Mouse (Mus musculus) neural tube, embryonic 14.5 days (tissue): ENCODE results near the gene Fam47e. TPM values are rescaled to one million over a fixed set of nuclear protein-coding genes. Genes with fewer than 3 reads are reported as not detected.
A peak's percentile ranks its signal among the peaks of the same experiment; 100 is the strongest.
"Not testable (repeated sequence)": the region's sequence is repeated elsewhere in the genome, so short reads cannot be mapped to it uniquely, and the experiment has no call there.

Source experiments
- ATAC-seq: fragments of 200-750 bp; cut with Nextera tagmentation; 2 replicates; pipeline ENCODE4 v1.8.0; 2017; ENCODE audit warnings: low read depth, mild to moderate bottlenecking, moderate TSS enrichment, moderate library complexity
- H3K27ac ChIP-seq: fragments of 300-500 bp; sonication (generic); 2 replicates; pipeline ENCODE4 v1.5.1; 2014; ENCODE audit warnings: low read depth, mild to moderate bottlenecking, control low read depth, low read length, moderate library complexity, mixed read lengths
- H3K27me3 ChIP-seq: fragments of 300-500 bp; sonication (generic); 2 replicates; pipeline ENCODE4 v1.6.1; 2014; ENCODE audit warnings: low read length; ENCODE audit not compliant: control insufficient read depth, insufficient read depth
- H3K36me3 ChIP-seq: fragments of 300-500 bp; sonication (generic); 2 replicates; pipeline ENCODE4 v1.6.1; 2014; ENCODE audit warnings: low read length, mixed read lengths; ENCODE audit not compliant: control insufficient read depth, insufficient read depth
- H3K4me1 ChIP-seq: fragments of 300-500 bp; sonication (generic); 2 replicates; pipeline ENCODE4 v1.6.1; 2014; ENCODE audit warnings: low read length; ENCODE audit not compliant: control insufficient read depth, insufficient read depth
- H3K4me2 ChIP-seq: fragments of 300-500 bp; sonication (generic); 2 replicates; pipeline ENCODE4 v1.6.1; 2014; ENCODE audit warnings: mild to moderate bottlenecking, low read depth, low read length, control low read depth
- H3K4me3 ChIP-seq: fragments of 300-500 bp; sonication (generic); 2 replicates; pipeline ENCODE4 v1.5.1; 2014; ENCODE audit warnings: low read depth, low read length, control low read depth, mixed read lengths
- H3K9ac ChIP-seq: fragments of 300-500 bp; sonication (generic); replicated peaks from 2 replicates; pipeline ENCODE4 v1.6.1; 2014; ENCODE audit warnings: low read depth, mild to moderate bottlenecking, control low read depth, low read length, mixed read lengths
- H3K9me3 ChIP-seq: fragments of 300-500 bp; sonication (generic); 2 replicates; pipeline ENCODE4 v1.6.1; 2016; ENCODE audit warnings: low read length; ENCODE audit not compliant: control insufficient read depth
- WGBS: fragments of 180-500 bp; shearing (Covaris S2); extraction: QIAGEN DNeasy Blood & Tissue Kit; methylation state at CpG from one replicate; pipeline ENCODE4 v1.1.7; 2014; 5-methylcytosine and 5-hydroxymethylcytosine counted together
- polyA plus RNA-seq: library from polyadenylated mRNA; unstranded; fragments of >200 nt; fragmentation: Nextera tagmentation; extraction: Ambion mirVana; gene quantifications from 2 replicates; pipeline ENCODE4 v1.2.1, GENCODE M21; 2014

Gene Fam47e
- polyA plus RNA-seq: 1.4 and 2.1 TPM in 2 replicates

- no peak within 1 kb of the TSS for H3K27ac ChIP-seq
Measured at GRCm38 (mm10) chr5:92554891-92555511, at the start of gene Fam47e. Fam47e (plus strand) TSS chr5:92555069.

DNA sequence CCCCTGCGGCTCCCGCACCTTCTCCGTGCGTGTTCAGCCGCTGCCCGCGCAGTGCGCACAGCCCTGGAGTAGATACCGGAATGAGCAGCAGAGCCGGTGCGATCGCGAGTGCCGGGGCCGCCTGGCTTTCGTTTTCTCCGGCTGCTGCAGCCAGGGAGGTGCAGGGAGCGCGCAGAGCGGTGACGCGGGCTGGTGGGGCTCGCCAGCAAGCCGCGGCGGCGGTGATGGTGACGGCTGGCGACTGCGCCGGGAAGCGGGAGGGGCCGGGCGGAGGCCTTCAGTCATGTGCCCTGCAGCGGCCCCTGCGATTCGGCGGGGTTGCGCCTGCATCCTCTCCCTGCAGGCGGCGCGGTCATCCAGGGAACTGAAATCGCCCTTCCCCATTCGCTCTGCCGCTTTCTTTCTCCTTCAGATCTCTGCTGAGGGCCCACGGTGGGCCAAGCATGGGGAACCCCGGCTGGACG lies 49.4 kb upstream of the Fam47e start:
- H3K27ac ChIP-seq: peak overlapping the region; percentile 99
- ATAC-seq: peak; percentile 97
- H3K9me3 ChIP-seq: no peaks in the 10 kb centered on the region
- H3K9ac ChIP-seq: peak overlapping the region; percentile 94
- no peaks in the 10 kb centered on the region for H3K36me3 ChIP-seq
- peak overlapping the region; percentile 62 for H3K4me2 ChIP-seq
- H3K27me3 ChIP-seq: no peaks in the 10 kb centered on the region
- H3K4me3 ChIP-seq: peak overlapping the region; percentile 90
- under 1% methylated on average over 28 of the region's 48 CpGs for WGBS
- H3K4me1 ChIP-seq: peaks cover 10% of the 10 kb centered on the region; the same call in 1 of the 2 replicates

More at GRCm38 (mm10) chr5:92554891-92555511, at the start of gene Fam47e:
- 69% methylated on average over 16 of the region's 16 CpGs for WGBS
- Histone ChIP-seq H3K4me1 (no peaks in the 10 kb centered on the region), H3K9me3 (no peaks in the 10 kb centered on the region), H3K9ac (no peak within 1 kb of the TSS), H3K4me3 (no peak within 1 kb of the TSS), H3K27me3 (no peaks in the 10 kb centered on the region), H3K4me2 (no peak within 1 kb of the TSS), H3K36me3 (no peaks in the 10 kb centered on the region)
- peak; percentile 51; the same call in 1 of the 2 replicates for ATAC-seq

- WGBS: 40% methylated on average over 4 of the region's 4 CpGs
- Histone ChIP-seq H3K4me2 (peak overlapping the region; percentile 62), H3K9me3 (no peaks in the 10 kb centered on the region), H3K27me3 (no peaks in the 10 kb centered on the region), H3K4me3 (peak overlapping the region; percentile 90), H3K4me1 (peaks cover 10% of the 10 kb centered on the region; the same call in 1 of the 2 replicates), H3K36me3 (no peaks in the 10 kb centered on the region), H3K9ac (no peak overlapping the region), H3K27ac (peak overlapping the region; percentile 99)
- ATAC-seq: no peak
Measured at GRCm38 (mm10) chr5:92506301-92506729, 48.6 kb upstream of the Fam47e start.

DNA sequence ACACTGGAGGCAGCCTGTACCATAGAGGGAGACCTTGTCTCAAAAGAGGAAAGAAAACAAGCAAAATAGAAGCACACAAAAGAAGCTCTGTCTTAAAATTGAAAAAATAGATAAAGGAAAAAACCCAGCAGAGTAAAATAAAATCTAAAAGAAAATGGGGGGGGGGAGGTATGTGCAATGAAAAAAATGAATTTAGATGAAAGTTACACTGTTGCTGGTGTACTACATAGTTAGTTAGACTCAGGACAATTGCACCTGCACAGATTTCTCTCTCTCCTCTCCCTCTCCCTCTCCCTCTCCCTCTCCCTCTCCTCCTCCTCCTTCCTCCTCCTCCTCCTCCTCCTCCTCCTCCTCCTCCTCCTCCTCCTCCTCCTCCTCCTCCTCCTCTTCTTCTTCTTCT lies 48.1 kb upstream of the Fam47e start, which contains the start of gene Scarb2:
TSS of gene Scarb2 (minus strand) at position 101 of the 400 bp plus-strand sequence.
- Histone ChIP-seq H3K4me1 (peaks cover 10% of the 10 kb centered on the region; the same call in 1 of the 2 replicates), H3K9ac (peak within 1 kb of the TSS; percentile 94), H3K4me2 (peak within 1 kb of the TSS; percentile 62), H3K9me3 (no peaks in the 10 kb centered on the region), H3K27ac (peak within 1 kb of the TSS; percentile 99), H3K4me3 (peak within 1 kb of the TSS; percentile 90), H3K36me3 (no peaks in the 10 kb centered on the region), H3K27me3 (no peaks in the 10 kb centered on the region)
- no peak for ATAC-seq

GRCm38 (mm10) chr5:92508853-92509252 lies 46.0 kb upstream of the Fam47e start:
- Histone ChIP-seq H3K4me1 (peaks cover 3% of the 10 kb centered on the region; the same call in 1 of the 2 replicates), H3K9me3 (no peaks in the 10 kb centered on the region), H3K27ac (no peak overlapping the region), H3K9ac (no peak overlapping the region), H3K27me3 (no peaks in the 10 kb centered on the region), H3K4me2 (no peak overlapping the region), H3K4me3 (no peak overlapping the region), H3K36me3 (no peaks in the 10 kb centered on the region)
- ATAC-seq: no peak
- 92% methylated on average over 5 of the region's 5 CpGs for WGBS

DNA sequence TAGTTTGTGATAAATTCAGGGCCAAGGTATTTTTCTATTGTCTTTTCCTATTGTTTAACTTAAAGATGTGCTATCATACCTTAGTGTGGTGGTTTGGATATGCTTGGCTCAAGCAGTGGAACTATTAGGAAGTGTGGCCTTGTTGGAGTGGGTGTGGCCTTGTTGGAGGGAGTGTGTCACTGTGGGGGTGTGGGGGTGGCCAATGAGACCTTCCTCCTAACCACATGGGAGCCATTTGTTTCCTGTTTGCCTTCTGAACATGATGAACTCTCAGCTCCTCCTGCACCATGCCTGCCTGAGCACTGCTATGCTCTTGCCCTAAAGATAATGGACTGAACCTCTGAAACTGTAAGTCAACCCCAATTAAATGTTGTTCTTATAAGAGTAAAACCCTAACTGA lies 43.6 kb upstream of the Fam47e start:
- Histone ChIP-seq H3K27ac (no peak overlapping the region), H3K36me3 (no peaks in the 10 kb centered on the region), H3K9ac (no peak overlapping the region), H3K27me3 (no peaks in the 10 kb centered on the region), H3K4me1 (no peaks in the 10 kb centered on the region), H3K9me3 (no peaks in the 10 kb centered on the region), H3K4me2 (no peak overlapping the region), H3K4me3 (no peak overlapping the region)
- no peak for ATAC-seq

DNA sequence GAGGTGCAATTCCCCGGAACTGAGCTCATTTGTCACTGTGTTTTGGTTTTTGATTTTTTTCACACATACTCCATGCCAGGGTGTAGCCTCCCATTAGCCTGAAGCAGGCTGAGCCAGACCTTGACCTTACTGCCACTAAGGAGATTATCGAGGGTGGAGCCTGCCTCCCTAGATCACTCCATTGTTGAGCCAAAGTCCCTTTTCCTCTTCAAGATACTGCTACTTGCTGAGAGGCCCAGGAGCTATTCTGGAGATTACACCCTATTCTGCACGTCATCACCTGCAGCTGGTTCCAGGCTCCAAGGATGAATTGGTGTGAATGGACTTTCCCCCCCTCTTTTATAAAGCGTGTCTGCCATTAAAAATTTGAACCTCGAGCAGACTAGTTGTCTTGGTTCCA lies 42.8 kb upstream of the Fam47e start:
- H3K27ac ChIP-seq: no peak overlapping the region
- no peak overlapping the region for H3K4me3 ChIP-seq
- no peaks in the 10 kb centered on the region for H3K36me3 ChIP-seq
- 94% methylated on average over 5 of the region's 5 CpGs for WGBS
- H3K4me1 ChIP-seq: no peaks in the 10 kb centered on the region
- H3K27me3 ChIP-seq: no peaks in the 10 kb centered on the region
- H3K9ac ChIP-seq: no peak overlapping the region
- no peak overlapping the region for H3K4me2 ChIP-seq
- no peaks in the 10 kb centered on the region for H3K9me3 ChIP-seq
- ATAC-seq: no peak

GRCm38 (mm10) chr5:92521131-92521530 lies 33.7 kb upstream of the Fam47e start:
- WGBS: 76% methylated on average over 2 of the region's 2 CpGs
- not testable (repeated sequence) for H3K27me3 ChIP-seq, H3K27ac ChIP-seq, H3K9ac ChIP-seq, H3K36me3 ChIP-seq, H3K9me3 ChIP-seq, H3K4me3 ChIP-seq, ATAC-seq, H3K4me1 ChIP-seq, H3K4me2 ChIP-seq

GRCm38 (mm10) chr5:92524821-92525258 lies 30.0 kb upstream of the Fam47e start:
- no peak for ATAC-seq
- Histone ChIP-seq H3K4me3 (no peak overlapping the region), H3K4me1 (no peaks in the 10 kb centered on the region), H3K9ac (no peak overlapping the region), H3K9me3 (no peaks in the 10 kb centered on the region), H3K4me2 (no peak overlapping the region), H3K27me3 (no peaks in the 10 kb centered on the region), H3K36me3 (no peaks in the 10 kb centered on the region), H3K27ac (no peak overlapping the region)
- 74% methylated on average over 6 of the region's 6 CpGs for WGBS
